Mouse (Mus musculus) left cerebral cortex, adult 6 months (tissue): ENCODE measurements around the gene Olfr1346. TPM values are rescaled to one million over a fixed set of nuclear protein-coding genes. Genes with fewer than 3 reads are reported as not detected.

Experiments
- long read RNA-seq, 2 experiments: library from polyadenylated mRNA; unstranded; transcript quantifications; one replicate each; pipeline ENCODE4 v2.0.0; 2019 to 2020
- polyA plus RNA-seq: library from polyadenylated mRNA; unstranded; fragments of <200 nt; fragmentation: Nextera tagmentation; gene quantifications from 2 replicates; pipeline ENCODE4 v1.2.3, GENCODE M21; 2021

The Olfr1346 gene
- not detected in 2 replicates for polyA plus RNA-seq
- long read RNA-seq, experiment 1 = 0 reads
- long read RNA-seq, experiment 2 = 0 reads

GRCm38 (mm10) chr7:6466951-6467350 lies at the start of gene Olfr1346:
Gene Olfr1346 (plus strand): TSS chr7:6467101.

DNA sequence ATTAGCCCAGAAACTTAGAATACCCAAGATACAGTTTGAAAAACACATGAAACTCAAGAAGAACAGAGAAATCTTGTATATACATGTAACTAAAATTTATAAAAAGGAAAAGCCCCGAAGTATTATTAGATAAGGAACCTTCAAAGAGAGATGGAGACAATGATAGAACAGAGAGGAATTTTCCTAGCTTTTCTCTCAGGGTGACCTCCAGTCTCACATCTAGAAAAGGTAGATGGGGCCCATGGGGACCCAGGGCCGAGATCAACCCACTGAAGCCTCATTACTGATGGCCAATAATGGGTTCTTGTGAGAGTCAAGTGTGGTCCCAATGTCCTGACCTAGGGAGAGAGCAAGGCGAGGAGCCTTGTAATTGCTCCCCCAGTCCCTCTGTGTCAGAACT lies 28.5 kb upstream of the Olfr1346 start, which contains the start of gene Olfr1344:
Gene Olfr1344, plus strand, starts transcription at position 301 of the 400 bp plus-strand sequence.

GRCm38 (mm10) chr7:6455868-6456267 lies 11.0 kb upstream of the Olfr1346 start, which contains the start of gene Olfr1336:
Gene Olfr1336 (plus strand): TSS chr7:6456168.

DNA sequence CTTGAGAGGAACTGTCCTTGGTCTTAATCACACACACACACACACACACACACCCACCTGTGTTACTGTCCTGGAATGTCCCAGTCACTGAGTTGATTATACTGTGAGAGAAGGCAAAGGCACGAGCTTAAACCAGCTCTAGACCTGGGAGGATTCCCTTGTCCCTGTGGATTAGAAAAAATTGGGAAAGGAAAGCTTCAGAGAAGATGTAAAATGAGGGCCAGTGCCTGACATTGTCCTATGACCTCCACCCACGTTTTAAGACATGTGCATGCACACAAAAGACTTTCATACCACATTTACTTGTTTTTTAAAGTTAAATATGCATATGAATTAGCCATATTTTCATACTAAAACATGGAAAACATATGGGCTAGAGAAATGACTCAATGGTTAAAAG lies 19.9 kb downstream of the Olfr1346 start, which contains the start of gene Olfr5:
Gene Olfr5, minus strand, starts transcription at position 101 of the 400 bp plus-strand sequence.

GRCm38 (mm10) chr7:6499655-6500054 lies 32.8 kb downstream of the Olfr1346 start, which contains the start of gene Olfr1347:
Gene Olfr1347 (minus strand): TSS chr7:6499755.

GRCm38 (mm10) chr7:6508648-6509047 lies 41.7 kb downstream of the Olfr1346 start, which contains the start of gene Olfr1348:
Gene Olfr1348 (minus strand): TSS chr7:6508748.

GRCm38 (mm10) chr7:6522850-6523249 lies 55.9 kb downstream of the Olfr1346 start, which contains the start of gene Olfr1349:
Gene Olfr1349 (minus strand): TSS chr7:6522950.

Other genes with a start within 250 kb of the Olfr1346 start
- not detected in 2 replicates for gene Zscan5b, start 244.8 kb upstream of the Olfr1346 start, polyA plus RNA-seq
- gene Epp13, start 214.4 kb upstream of the Olfr1346 start, polyA plus RNA-seq = not detected in 2 replicates
- 7.6 and 11.4 TPM in 2 replicates for gene Zfp667, start 180.5 kb upstream of the Olfr1346 start, polyA plus RNA-seq
- gene Zfp583, start 135.8 kb upstream of the Olfr1346 start, polyA plus RNA-seq = 5.6 and 6.3 TPM in 2 replicates
- 1.5 and 2.5 TPM in 2 replicates for gene Gm3854, start 123.3 kb upstream of the Olfr1346 start, polyA plus RNA-seq
- 2.7 and 4.1 TPM in 2 replicates for gene Zfp78, start 103.8 kb upstream of the Olfr1346 start, polyA plus RNA-seq
- gene Zfp28, start 83.8 kb upstream of the Olfr1346 start, polyA plus RNA-seq = 3.2 and 6.0 TPM in 2 replicates
- 4.0 and 5.4 TPM in 2 replicates for gene Smim17, start 68.4 kb upstream of the Olfr1346 start, polyA plus RNA-seq
- 0.09 TPM in 1 of 2 replicates, not detected in the other for gene Gm20715, start 56.8 kb upstream of the Olfr1346 start, polyA plus RNA-seq
- 1.1 and 1.2 TPM in 2 replicates for gene Olfr1344, start 28.4 kb upstream of the Olfr1346 start, polyA plus RNA-seq
- gene Olfr1336, start 10.9 kb upstream of the Olfr1346 start, polyA plus RNA-seq = not detected in 2 replicates
- not detected in 2 replicates for gene Olfr5, start 19.8 kb downstream of the Olfr1346 start, polyA plus RNA-seq
- not detected in 2 replicates for gene Olfr1347, start 32.7 kb downstream of the Olfr1346 start, polyA plus RNA-seq
- gene Olfr1348, start 41.6 kb downstream of the Olfr1346 start, polyA plus RNA-seq = not detected in 2 replicates
- not detected in 2 replicates for gene Olfr1349, start 55.8 kb downstream of the Olfr1346 start, polyA plus RNA-seq
- gene Olfr1350, start 97.7 kb downstream of the Olfr1346 start, polyA plus RNA-seq = not detected in 2 replicates
- 0.65 and 0.99 TPM in 2 replicates for gene Zim1, start 229.3 kb downstream of the Olfr1346 start, polyA plus RNA-seq